Mouse (Mus musculus) ovary, postnatal 14 days (tissue): Measurements from ENCODE around the gene Ahcyl2.
"Not testable (repeated sequence)": the region's sequence is repeated elsewhere in the genome, so short reads cannot be mapped to it uniquely, and the experiment has no call there.

Experiments used
- DNase-seq: peaks from one replicate; pipeline ENCODE4 v3.0.0; 2022; ENCODE audit warnings: low spot score

The Ahcyl2 gene

DNA sequence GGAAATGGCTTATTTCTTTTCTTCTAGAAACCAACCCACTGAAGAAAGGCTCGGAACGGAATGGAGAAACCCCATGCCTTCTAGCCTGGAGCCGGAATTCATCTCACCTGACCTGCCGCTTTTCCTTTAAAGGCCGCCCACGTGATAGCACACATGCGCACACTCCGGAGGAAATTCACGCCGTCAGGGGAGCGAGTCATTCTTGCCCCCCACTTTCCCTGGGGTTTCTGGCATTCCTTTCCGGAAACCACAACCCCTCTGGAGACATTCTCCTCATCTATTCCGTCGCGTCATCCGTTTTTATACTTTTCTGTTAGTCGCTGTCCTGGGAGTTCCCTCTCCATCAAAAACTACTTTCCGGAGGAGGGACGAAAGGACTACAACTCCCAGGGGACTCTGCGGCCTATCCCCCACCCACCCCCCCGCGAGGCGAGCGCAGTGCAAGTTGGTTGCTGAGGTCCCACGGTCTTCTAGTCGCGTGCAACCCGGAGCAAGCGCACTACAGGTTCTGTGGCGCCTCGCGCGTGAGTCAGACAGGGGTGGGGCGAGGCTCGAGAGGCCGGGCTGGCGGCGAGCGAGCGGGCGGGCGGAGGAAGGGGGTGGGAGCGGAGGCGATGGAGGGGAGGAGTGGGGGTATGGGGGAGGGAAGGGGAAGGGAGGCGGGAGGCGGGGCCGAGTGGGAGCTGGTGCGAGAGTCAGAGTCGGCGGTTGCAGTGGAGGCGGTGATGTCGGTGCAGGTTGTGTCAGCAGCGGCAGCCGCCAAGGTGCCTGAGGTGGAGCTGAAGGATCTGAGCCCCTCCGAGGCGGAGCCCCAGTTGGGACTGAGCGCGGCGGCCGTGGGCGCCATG is at the start of gene Ahcyl2:
TSS of gene Ahcyl2 (plus strand) at position 199 of the 848 bp plus-strand sequence.
- DNase-seq: peak; percentile 84

DNA sequence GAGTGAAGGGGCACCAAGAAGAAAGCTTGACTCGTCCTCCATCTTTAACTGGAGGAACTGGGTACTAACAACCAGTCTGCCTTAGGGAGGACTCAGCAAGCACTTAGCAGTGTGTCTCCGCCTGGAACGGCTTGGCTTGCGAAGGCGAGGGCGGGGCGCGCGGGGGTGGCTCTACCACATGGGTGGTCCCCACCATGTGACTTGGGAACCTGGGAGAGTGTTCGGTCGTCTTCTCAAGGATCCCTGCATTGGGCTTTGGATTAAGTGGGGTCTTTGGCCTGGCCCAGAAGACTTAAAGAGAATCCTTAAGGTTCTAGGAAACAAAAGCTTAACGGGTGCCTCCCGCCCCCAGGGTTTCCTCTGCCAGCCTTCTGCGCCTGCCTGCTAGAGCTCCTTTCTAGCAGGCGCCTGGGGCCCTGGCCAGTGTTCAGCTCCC is 48.9 kb upstream of the Ahcyl2 start:
- DNase-seq: peak; percentile 75

DNA sequence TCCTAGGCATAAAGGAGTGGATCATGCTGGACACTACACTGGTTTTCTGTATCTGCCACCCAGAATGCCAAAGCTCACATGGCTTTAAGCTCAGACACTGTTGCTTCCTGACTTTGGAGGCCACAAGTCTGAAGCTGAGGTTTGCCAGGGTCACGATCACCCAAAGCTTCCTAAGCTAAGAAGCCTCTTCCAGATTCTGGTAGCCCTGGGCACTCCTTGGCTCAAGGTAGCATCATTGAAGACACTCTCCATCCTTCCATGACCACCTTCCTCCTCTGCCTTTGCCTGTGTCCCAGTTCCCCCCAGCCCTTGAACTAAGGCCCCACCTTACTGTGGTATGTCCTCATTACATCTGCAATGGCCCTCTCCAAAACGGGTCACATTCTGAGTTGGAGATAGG is 45.9 kb upstream of the Ahcyl2 start:
- DNase-seq: no peak

DNA sequence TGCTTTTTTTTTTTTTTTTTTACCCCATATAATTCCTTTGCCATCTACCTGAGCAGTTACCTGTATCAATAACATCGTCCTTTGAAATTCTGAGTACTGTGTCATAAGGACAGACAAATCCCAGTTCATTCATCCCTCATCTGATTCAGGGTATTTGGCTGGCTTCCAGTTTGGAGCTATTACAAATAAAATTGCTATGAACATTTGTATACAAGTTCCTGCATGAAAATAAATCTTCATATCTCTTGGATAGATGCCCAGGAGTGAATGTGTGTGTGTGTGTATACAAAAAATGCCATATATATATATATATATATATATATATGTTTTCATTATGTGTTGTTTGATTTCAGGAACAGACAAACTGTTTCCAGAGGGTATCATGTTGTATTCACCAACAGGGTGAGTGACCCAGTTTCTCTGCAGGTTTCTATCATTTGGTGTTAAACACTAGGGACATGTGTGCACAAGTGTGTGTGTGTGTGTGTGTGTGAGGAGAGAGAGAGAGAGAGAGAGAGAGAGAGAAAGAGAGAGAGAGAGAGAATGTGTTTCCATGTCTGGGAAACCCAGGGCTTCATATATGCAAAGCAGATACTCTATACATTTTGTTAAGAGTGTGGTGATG is 41.1 kb upstream of the Ahcyl2 start:
- DNase-seq: no peak

DNA sequence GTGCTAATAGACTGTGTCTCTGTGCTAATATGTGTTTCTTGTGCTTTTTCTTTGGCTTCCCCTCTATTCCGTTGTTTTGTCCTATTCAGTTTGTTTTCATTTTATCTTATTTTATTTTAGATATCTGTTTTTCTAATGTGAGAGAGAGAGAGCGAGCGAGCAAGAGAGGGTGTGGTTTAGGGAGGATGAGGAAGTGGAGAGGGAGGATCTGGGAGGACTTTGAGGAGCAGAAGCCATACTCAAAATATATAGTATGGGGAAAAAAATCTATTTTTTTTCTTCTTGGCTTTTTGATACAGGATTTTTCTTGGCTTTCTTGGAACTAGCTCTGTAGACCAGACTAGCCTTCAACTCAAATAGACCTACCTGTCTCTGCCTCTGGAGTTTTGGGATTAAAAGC is 39.8 kb upstream of the Ahcyl2 start:
- DNase-seq: no peak

DNA sequence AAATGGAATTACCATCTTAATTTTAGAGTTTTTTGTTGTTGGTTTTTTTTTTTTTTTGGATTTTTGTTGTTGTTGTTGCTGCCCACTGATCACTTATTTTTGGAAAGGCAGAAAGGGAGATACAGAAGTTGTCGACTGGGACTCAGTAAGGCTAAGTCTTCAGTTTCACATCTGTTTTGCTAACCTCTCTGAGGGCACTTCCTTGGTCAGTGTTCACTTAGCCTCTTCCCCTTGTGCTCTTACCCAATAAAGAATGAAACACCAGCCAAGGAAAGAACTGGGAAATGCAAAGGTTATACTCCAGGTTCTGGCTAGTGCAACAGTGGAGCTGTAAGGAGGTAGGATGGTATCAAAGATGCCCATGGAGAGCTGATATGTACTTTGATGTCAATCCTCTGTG is 38.3 kb upstream of the Ahcyl2 start:
- DNase-seq: no peak

DNA sequence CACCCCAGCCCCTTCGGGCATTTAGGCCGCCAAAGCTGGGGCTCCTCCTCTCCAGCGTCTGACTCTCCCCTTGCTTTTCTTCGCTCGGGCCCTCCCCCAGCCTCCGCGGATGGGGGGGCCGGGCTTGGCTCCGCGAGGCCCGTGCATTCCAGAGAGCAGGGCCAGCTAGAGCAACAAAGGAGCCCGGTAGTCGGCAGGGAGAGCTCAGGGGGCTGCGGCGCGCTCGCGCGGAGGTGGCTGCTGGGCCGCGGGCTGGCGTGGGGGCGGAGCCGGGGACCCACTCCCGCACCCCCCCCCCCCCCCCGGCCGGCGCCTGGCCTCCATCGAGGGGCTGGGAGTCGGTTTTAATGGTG is 32.5 kb upstream of the Ahcyl2 start, which contains the start of gene Smo:
TSS of gene Smo (plus strand) at position 168 of the 353 bp plus-strand sequence.
- peak; percentile 87 for DNase-seq

DNA sequence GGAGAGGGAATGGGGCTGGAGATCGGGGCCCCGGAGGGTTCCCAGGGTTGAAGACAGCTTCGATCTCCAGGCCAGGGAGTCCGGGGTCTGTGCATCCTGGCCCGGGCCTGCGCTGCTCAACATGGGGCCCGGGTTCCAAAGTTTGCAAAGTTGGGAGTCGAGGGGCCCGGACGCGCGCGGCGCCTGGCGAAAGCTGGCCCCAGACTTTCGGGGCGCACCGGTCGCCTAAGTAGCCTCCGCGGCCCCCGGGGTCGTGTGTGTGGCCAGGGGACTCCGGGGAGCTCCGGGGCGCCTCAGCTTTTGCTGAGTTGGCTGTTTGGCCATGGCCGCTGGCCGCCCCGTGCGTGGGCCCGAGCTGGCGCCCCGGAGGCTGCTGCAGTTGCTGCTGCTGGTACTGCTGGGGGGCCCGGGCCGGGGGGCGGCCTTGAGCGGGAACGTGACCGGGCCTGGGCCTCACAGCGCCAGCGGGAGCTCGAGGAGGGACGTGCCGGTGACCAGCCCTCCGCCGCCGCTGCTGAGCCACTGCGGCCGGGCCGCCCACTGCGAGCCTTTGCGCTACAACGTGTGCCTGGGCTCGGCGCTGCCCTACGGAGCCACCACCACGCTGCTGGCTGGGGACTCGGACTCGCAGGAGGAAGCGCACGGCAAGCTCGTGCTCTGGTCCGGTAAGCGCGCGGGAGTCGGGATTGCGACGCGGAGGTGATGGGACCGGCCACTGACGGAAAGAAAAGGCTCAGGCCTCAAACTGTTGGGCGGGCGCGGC is 31.9 kb upstream of the Ahcyl2 start:
- peak; percentile 44 for DNase-seq

DNA sequence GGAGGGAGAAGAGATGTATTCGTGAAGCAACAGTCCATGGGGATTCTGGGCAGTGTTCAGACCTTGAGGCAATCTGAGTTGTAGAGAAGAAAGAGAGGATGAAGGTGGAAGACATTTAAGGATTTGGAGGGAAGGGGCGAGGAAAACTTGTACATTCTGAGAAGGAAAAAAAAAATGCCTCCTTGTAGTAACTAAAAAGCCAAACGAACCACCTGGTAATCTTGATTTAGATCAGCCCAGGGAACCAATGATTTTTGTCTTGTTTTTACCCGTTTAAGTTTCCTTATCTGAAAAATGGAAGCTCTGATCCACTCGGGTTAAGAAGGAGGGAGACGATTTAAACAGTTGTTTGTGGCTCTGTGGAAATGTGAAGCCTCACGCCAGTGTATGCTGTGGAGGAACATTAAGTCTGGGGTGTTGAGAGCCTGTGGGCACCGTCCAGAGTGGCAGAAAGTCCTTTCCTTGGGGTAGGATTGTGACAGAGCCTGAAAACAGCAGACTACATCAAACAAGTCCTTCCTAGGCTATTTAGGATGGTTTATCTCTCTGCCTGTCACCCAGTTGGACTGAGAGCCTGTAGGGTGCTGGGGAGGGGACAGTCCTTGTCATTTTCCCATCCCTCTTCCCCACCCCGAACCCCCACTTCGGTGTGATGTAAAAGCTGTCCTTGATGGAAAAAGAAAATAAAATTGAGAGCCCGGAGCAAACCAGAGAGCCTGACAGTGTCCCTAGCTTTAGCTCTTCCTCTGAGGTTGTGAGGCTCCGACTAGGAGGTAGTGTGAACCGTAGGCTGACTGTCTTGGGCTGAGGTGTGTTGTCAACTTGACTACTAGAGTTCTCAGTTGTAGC is 31.0 kb upstream of the Ahcyl2 start:
- no peak for DNase-seq

DNA sequence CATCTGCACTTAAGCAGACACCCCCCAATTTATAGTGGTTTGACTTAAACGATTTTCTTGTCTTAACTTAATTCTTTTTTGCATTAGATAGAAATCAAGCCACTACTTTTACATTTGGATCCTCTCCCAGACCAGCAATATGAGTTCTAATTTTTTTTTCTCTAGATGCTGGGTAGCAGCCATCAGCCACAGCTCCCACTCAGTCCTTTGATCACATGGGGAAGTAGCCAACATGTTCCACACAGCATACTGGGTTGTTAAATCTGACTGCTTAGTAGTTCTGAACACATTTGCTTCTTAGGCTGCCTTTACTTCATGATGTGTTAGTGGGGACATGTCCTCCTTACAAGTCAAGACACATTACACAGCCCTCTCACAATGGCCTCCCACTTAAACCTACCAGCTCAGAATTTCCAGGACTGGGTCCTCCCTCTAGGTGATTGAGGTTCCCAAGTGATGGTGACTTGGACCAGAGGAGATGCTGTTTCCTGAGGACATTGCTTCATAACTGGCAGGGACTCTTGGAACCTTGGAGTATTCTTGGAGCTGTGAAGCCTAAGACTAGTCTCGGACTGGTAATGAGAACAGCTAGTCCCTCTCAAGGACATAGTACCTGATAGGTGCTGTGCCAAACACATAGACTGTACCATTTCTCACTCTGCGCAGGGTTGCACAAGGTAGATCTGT is 16.2 kb upstream of the Ahcyl2 start:
- DNase-seq: no peak

DNA sequence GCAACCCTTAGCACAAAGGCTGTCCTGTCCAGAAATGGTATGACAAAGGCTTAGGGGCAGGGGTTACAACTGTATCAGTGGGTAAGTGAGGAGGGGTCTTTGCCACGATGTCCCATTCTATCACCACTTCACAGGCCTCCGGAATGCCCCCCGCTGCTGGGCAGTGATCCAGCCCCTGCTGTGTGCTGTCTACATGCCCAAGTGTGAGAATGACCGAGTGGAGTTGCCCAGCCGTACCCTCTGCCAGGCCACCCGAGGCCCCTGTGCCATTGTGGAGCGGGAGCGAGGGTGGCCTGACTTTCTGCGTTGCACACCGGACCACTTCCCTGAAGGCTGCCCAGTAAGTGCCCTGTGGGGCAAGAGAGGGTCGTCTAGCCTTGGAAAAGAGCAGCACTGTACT is 14.5 kb upstream of the Ahcyl2 start:
- no peak for DNase-seq

DNA sequence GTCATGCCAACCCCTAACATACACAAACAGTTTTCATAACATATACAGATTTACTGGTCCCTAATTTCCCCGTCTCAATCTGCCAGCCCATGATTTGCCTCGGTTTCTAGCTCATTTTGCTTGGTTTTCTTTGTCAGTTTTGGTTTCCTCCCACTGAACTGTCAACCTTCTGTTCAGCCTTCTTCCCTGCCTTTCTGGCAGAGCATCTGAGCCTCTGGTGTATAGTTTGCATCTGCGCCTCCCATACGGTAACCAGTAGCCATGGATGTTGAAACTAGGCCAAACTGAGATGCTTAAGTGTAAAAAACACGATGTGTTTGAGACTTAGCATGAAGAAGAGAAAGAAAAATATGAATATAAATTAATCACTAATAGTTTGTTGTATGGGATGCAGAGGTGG is 11.8 kb upstream of the Ahcyl2 start:
- no peak for DNase-seq

DNA sequence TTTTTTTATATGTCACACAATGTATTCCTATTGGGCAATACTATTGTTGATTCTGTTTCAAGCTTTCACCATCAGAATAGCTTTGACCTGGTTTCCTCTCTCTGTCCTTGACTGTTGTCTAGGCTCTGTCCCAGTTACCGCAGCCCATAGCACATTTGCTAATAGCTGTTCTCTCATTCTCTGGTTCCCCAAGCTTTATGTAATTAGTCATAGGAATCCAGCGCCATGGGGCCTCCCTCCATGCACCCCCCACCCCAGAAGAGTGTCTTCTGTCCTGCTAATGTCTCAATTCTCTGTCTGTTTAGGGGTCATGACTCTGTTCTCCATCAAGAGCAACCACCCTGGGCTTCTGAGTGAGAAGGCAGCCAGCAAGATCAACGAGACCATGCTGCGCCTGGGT is 11.3 kb upstream of the Ahcyl2 start:
- no peak for DNase-seq

DNA sequence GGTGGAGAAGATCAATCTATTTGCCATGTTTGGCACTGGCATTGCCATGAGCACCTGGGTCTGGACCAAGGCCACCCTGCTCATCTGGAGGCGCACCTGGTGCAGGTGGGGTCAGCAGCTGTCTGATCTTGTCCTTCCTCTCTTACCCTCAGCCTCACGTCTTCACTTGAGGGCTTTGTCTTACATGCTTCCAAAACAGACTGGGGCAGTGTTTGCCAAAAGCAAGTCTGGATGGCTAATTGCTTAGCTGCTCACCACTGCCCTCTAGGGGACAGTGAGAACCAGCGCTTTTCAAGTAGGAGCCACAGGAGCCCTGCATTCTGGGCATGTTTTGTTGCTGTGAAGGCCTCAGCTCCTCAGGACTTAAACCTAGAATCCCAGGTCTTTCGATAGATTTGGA is 9.4 kb upstream of the Ahcyl2 start:
- peak; percentile 65 for DNase-seq

DNA sequence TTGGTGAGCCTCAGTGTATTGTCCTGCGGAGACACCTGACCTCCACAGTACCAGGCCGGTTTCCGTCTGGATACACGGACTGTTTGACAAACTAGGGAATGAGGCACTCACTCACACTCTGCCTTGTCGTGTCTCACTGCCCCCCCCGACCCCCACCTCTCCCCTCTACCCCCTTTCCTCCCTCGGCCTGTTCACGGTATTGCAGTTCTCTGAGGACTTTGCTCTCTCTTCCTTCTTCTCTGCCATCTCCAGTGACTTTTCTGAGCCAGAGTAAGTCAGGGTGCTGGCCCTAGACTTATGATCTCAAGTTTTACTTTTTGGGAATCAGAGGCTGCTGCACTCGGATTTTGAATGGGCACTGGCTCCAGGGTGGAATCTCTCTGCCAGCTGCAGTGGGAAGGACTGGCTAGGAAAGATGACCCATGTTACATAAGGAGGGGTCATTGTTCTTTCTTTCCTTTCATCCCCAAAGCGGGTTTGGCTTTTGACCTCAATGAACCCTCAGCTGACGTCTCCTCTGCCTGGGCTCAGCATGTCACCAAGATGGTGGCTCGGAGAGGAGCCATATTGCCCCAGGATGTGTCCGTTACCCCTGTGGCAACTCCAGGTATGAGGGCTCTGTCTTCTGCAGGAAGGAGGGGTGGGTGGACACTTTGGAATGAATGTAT is 8.7 kb upstream of the Ahcyl2 start:
- DNase-seq: no peak

DNA sequence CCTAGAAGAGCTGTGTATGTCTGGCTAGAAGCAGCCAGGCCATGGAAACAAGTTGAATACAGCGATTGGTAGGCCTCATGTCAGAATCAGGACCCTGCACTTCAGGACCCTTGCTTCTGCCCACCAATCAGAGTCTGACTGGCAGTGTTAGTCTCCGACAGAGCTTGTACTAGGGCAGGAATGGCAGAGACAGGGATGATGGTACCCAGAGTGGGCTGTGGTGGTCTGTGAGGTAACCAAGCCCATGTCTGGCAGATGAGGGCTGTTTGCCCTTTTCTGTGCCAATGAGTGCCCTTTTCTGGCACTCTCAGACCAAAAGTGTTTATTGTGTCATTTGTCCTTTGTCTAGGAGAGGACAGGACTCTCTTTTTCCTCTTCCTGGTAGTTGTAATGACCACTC is 7.4 kb upstream of the Ahcyl2 start:
- DNase-seq: not testable (repeated sequence)

DNA sequence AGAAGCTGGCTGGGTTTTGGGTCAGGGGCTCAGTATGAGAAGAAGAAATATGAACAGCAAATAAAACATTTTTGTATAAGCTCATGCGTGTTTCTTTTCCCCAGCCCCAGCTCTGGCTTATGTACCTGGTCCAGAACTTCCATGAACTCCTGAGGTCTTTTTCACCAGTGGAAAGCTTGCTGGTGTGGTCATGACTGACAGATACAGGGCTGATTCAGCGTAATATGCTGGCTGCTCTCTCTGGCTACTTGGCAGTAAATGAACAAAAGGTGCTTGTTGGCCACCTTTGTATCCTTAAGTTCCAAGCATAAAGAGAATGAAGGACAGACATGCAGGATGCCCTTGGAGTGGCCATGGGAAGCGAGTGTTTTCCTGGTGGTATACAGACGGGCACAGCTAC is 6.5 kb upstream of the Ahcyl2 start:
- no peak for DNase-seq

DNA sequence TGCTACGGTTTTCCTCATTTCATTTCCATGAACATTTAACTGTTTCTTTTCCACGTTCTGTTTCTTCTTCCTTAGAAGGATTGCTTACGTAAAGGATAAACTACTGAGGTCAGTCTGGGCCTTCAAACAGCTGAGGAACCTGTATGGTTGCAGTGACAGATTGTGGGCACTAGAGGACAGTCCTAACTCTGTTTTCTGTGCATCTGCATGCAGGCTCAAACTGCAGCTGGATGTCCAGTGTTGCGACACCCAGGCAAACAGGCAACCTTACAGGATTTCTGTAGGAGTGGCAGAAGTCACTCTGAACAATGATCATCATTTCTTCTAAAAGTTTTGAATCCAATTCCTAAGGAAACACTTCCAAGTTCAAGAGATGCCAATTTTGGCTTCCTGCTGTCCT is 5.3 kb upstream of the Ahcyl2 start:
- no peak for DNase-seq

DNA sequence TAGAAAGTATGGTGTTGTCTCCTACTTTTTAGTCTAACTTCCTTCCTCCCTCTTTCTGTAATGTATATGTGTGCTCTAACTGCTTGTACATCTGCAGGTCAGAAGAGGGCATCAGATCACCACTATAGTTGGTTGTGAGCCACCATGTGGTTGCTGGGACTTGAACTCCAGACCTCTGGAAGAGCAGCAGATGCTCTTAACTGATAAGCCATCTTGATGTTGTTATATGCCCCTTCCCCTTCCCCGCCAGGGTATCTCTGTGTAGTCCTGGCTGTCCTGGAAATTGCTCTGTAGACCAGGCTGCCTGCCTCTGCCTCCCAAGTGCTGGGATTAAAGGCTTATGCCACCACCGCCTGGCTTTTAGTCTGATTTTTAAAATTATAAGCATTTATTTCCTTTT is 937 bp upstream of the Ahcyl2 start:
- DNase-seq: no peak

DNA sequence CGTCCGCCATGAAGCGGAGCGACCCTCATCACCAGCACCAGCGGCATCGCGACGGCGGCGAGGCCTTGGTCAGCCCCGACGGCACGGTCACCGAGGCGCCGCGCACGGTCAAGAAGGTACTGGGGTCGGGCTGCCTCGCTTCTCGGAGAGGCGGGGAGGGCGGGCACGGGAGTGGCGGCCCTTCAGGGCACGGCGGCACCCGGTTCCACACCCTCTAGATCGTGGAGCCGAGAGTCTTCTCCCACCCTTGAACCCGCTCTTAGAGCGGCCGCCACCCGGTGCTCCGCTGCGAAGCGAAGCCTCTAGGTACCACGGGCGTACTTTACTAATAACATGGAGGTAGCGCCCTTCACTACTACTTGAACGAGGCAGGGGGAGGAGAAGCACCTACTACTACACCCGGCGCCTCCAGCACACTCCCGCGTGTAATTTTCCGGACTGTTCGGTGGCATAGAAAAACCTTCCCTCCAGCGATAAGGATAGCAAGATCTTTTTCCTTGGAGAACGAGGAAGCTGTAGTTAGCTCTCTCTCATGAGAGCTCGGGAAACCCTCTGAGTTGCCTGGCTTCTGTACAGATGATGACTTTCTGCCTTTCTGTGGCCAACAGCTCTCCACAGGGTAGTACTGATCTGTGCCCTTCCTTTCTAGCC is 1.1 kb downstream of the Ahcyl2 start:
- DNase-seq: no peak
